Mouse (Mus musculus): ENCODE measurements at regions not wholly inside any gene's neighbourhood (a gene's known extent, or its start where the extent isn't known, plus 50 kb on each side); places are given as distances from the start of the nearest gene placed in this dataset.

DNA sequence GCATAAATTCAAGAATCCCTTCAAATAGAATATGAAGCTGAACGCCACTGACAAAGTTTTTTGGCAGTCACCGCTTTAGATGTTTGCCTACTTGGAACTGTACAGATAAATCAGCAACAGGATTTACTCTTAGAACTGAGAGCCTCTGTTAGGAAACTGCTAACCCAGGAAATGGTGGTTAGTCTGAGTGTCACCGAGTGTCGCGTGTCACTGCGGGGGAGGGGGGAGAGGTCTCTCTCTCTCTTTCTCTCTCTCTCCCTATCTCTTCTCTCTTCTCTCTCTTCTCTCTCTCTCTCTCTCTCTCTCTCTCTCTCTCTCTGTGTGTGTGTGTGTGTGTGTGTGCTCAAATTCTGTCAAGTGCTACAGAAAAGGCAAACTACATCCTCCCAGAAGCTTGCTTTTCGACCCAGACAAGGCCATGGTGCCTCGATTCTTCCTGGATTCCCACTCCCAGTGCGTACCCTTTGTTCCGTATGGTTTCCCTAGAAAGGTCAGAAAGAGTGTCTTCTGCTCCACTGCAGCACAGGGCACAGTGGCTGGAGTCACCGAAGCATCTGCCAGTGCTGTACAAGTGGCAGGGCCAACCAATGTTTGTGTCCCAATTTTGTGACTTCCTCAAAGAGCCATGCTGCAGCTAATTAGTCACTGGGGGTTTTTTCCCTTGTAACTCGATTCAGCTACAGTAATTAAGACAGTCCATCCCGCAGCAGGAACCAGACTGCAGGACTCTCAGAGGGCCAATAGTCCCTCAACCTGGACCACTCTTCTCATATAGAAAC is 87.0 kb downstream of the Cog6 start:
- WGBS = 71% methylated on average over 13 of the region's 13 CpGs

DNA sequence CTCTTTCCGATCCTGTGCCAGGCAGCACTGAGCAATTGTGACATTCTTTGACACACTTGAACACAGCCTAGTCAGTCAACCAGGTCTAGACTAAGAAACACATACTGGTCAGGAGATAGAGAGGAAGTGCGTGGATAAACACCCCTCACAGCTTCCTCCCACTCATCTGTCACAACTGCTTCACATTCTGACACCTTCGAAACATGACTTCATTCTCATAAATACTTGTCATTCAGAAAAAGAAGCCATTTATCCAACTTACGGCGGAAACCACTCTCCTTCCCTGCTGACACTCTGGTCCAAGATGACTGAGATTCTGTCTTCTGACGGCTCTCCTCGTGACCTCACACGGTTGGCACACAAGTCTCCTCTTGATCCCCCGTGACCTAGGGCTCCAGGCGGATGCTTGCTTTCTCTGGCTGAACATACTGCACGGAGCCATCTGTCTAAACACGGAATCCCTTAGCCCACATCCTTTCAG is 89.6 kb downstream of the Cog6 start:
- Histone ChIP-seq H3K4me1 (peaks cover 24% of the 10 kb centered on the region), H3K36me3 (replicated peaks) (no peaks in the 10 kb centered on the region), H3K4me3 (no peak overlapping the region), H3K27me3 (ENCODE audit: poor library complexity, severe bottlenecking) (no peaks in the 10 kb centered on the region), H3K27ac (no peak overlapping the region), H3K9me3 (no peaks in the 10 kb centered on the region)
- 81% methylated on average over 12 of the region's 12 CpGs for WGBS
- peak; percentile 16 for DNase-seq (ENCODE audit: extremely low spot score, low spot score)

More for the DNA sequence above, 87.0 kb downstream of the Cog6 start:
- Histone ChIP-seq H3K27me3 (ENCODE audit: poor library complexity, severe bottlenecking) (no peaks in the 10 kb centered on the region), H3K9me3 (no peaks in the 10 kb centered on the region), H3K4me1 (peaks cover 18% of the 10 kb centered on the region), H3K27ac (no peak overlapping the region), H3K36me3 (replicated peaks) (no peaks in the 10 kb centered on the region), H3K4me3 (no peak overlapping the region)
- DNase-seq (ENCODE audit: extremely low spot score, low spot score) = no peak

GRCm38 (mm10) chr3:52926549-52926948 is 90.5 kb downstream of the Cog6 start:
- no peak overlapping the region for H3K4me3 ChIP-seq
- 82% methylated on average over 3 of the region's 3 CpGs for WGBS
- no peaks in the 10 kb centered on the region for H3K9me3 ChIP-seq
- H3K27ac ChIP-seq = no peak overlapping the region
- H3K27me3 ChIP-seq (ENCODE audit: poor library complexity, severe bottlenecking) = no peaks in the 10 kb centered on the region
- H3K36me3 ChIP-seq (replicated peaks) = no peaks in the 10 kb centered on the region
- no peak for DNase-seq (ENCODE audit: extremely low spot score, low spot score)
- peaks cover 24% of the 10 kb centered on the region for H3K4me1 ChIP-seq

DNA sequence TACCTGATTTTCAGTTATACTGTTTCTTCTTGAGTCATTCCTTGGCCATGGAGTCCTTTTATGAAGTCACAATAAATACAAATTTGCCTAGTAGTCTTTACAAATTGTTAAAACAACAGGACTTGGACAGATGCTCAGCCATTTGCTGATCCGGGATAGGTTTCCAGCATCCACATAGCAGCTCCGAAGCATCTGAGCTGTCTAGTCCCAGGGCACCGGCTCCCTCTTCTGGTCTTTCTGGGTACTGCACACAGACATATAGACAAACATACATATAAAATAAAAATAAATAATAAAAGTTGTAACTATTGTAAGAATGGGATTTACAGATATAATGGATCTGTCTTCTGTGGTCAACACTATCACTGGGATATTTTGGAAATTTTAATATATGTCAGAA is 91.8 kb downstream of the Cog6 start:
- WGBS = 65% methylated on average over 3 of the region's 3 CpGs
- peak; percentile 20 for DNase-seq (ENCODE audit: extremely low spot score, low spot score)

DNA sequence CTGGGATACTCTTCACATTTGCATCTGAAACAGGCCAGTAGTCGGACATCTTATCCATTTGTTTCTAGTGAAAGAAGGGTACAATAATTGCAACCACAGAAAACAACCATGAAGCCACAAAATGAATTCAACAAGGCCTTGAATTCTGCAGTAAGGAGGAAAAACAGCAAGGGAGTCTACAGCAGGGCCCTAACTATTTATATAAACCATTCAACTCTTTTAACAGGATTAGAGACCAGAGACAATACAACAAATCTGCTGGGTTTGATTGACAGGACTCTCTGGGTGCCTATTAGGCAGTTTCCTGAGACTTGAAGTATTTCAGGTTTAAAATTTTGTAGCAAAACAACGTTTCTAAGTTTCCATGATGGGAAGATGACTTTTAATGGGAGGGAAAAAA is 92.4 kb downstream of the Cog6 start:
- no peak for DNase-seq (ENCODE audit: extremely low spot score, low spot score)
- H3K27ac ChIP-seq = no peak overlapping the region
- 0 out of 2 replicates have a peak, but pooled peaks cover 3% of the 10 kb centered on the region for H3K9me3 ChIP-seq
- 62% methylated on average over 2 of the region's 2 CpGs for WGBS
- H3K27me3 ChIP-seq (ENCODE audit: poor library complexity, severe bottlenecking) = no peaks in the 10 kb centered on the region
- H3K36me3 ChIP-seq (replicated peaks) = no peaks in the 10 kb centered on the region
- H3K4me3 ChIP-seq = no peak overlapping the region
- H3K4me1 ChIP-seq = peaks cover 19% of the 10 kb centered on the region

More for the DNA sequence above, 91.8 kb downstream of the Cog6 start:
- H3K4me3 ChIP-seq = no peak overlapping the region
- no peaks in the 10 kb centered on the region for H3K9me3 ChIP-seq
- no peak overlapping the region for H3K27ac ChIP-seq
- peaks cover 23% of the 10 kb centered on the region for H3K4me1 ChIP-seq
- no peaks in the 10 kb centered on the region for H3K27me3 ChIP-seq (ENCODE audit: poor library complexity, severe bottlenecking)
- no peaks in the 10 kb centered on the region for H3K36me3 ChIP-seq (replicated peaks)

DNA sequence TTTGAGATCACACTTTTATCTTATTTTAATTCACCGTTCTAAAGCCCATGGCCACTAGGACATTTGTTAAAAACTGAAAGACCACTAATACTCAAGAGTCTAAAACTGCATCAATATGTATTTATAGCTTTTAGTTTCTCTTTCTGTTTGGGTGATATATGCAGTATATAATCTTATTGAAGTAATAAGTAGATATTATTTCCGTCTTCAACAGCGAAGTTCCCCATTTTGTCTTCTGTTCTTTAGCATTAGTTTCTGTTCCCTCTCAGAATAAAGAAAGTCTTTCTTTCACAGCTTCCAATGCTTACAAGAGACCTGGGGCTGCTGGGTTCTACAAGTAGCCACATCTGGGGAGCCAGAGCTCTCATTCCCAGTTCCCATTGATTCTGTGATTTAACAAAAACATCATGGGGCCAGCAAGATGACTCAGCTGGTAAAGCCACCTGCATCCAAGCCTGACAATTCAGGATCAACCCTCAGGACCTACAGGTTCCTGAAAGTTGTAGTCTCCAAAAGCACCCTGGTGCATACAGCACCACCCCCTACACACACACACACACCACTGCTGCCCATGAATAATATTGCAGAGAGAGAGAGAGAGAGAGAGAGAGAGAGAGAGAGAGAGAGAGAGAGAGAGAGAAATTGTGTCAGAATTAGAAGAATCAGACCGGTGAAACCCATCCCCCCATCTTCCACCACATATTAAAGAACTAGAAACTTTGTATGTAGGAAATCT is 93.0 kb downstream of the Cog6 start:
- DNase-seq (ENCODE audit: extremely low spot score, low spot score) = no peak
- Histone ChIP-seq H3K36me3 (replicated peaks) (no peaks in the 10 kb centered on the region), H3K27me3 (ENCODE audit: poor library complexity, severe bottlenecking) (no peaks in the 10 kb centered on the region), H3K4me1 (peaks cover 19% of the 10 kb centered on the region), H3K9me3 (peaks cover 6% of the 10 kb centered on the region; the same call in 1 of the 2 replicates), H3K27ac (no peak overlapping the region), H3K4me3 (no peak overlapping the region)
- 92% methylated on average over 4 of the region's 4 CpGs for WGBS

- Histone ChIP-seq H3K9me3 (peaks cover 14% of the 10 kb centered on the region; the same call in 1 of the 2 replicates), H3K36me3 (replicated peaks) (no peaks in the 10 kb centered on the region), H3K4me1 (peaks cover 16% of the 10 kb centered on the region), H3K27ac (no peak overlapping the region), H3K4me3 (no peak overlapping the region), H3K27me3 (ENCODE audit: poor library complexity, severe bottlenecking) (no peaks in the 10 kb centered on the region)
- no peak for DNase-seq (ENCODE audit: extremely low spot score, low spot score)
- WGBS = 93% methylated on average over 8 of the region's 8 CpGs
Observed at GRCm38 (mm10) chr3:52922411-52922810, 94.6 kb downstream of the Cog6 start.

DNA sequence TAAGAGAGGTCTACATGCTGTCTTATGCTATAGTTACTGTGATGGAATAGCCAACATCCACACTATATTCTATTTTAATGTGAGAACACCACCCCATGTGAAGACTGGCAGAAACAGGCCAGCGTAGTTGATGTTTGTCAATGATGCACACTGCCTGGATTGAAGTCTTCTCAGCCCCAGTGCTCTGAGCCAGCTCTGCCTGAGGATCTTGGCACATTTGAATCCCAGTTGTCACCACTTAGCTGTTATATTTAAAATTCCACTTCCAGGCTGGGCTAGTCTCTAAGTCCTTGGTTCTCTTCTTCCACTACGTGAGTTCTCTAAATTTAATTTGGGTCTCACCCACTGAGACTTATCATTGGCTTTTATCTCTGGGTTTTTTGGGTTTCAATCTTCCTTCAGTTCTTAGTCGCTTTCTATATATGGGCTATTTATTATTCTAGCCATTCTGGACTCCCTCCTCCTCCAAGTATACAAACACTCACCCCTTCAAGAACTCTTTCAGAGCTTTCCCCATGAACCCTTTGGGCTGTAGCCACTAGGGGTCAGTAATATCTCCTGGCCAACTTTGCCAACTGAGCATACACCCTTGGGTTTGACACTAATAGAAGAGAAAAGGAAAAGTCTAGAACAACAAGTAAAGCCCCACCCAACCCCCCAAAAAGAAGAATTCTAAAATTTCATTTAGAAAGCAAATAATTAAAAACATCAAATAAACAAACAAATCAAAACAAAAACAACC is 110.0 kb downstream of the Cog6 start:
- H3K36me3 ChIP-seq (replicated peaks) = no peaks in the 10 kb centered on the region
- no peaks in the 10 kb centered on the region for H3K4me1 ChIP-seq
- no peaks in the 10 kb centered on the region for H3K9me3 ChIP-seq
- H3K4me3 ChIP-seq = no peak overlapping the region
- 95% methylated on average over 3 of the region's 3 CpGs for WGBS
- no peaks in the 10 kb centered on the region for H3K27me3 ChIP-seq (ENCODE audit: poor library complexity, severe bottlenecking)
- no peak overlapping the region for H3K27ac ChIP-seq
- no peak for DNase-seq (ENCODE audit: extremely low spot score, low spot score)

- DNase-seq (ENCODE audit: extremely low spot score, low spot score) = no peak
- Histone ChIP-seq H3K9me3 (no peaks in the 10 kb centered on the region), H3K36me3 (replicated peaks) (no peaks in the 10 kb centered on the region), H3K4me3 (no peak overlapping the region), H3K4me1 (no peaks in the 10 kb centered on the region), H3K27ac (no peak overlapping the region), H3K27me3 (ENCODE audit: poor library complexity, severe bottlenecking) (no peaks in the 10 kb centered on the region)
- WGBS = 94% methylated on average over 3 of the region's 3 CpGs
Observed at GRCm38 (mm10) chr3:52904028-52904427, 113.0 kb downstream of the Cog6 start.

DNA sequence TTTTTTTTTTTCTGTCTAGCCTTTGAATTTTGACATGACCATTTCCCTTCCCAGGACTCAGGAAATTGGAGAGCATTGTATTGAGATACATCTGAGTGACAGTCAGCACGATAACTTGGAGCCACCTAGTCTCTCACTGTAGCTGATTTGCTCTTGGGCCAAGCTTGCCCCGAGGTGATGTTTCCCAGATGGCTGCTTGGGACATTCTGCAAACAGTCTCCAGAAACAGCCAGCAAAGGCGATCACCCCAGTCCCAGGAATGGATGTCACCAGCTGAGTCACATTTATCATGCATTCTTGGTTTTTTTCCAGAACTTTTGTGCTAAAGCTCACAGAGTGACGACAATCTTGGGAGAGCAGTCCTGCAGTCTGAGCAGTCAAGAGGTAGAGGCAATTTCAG is 119.4 kb downstream of the Cog6 start:
- no peak overlapping the region for H3K4me3 ChIP-seq
- 77% methylated on average over 4 of the region's 4 CpGs for WGBS
- H3K27me3 ChIP-seq (ENCODE audit: poor library complexity, severe bottlenecking) = no peaks in the 10 kb centered on the region
- no peaks in the 10 kb centered on the region for H3K9me3 ChIP-seq
- DNase-seq (ENCODE audit: extremely low spot score, low spot score) = no peak
- H3K36me3 ChIP-seq (replicated peaks) = no peaks in the 10 kb centered on the region
- no peaks in the 10 kb centered on the region for H3K4me1 ChIP-seq
- H3K27ac ChIP-seq = no peak overlapping the region

GRCm38 (mm10) chr3:52896462-52896861 is 120.6 kb downstream of the Cog6 start:
- Histone ChIP-seq H3K4me3 (no peak overlapping the region), H3K9me3 (no peaks in the 10 kb centered on the region), H3K27ac (no peak overlapping the region), H3K27me3 (ENCODE audit: poor library complexity, severe bottlenecking) (no peaks in the 10 kb centered on the region), H3K4me1 (no peaks in the 10 kb centered on the region), H3K36me3 (replicated peaks) (no peaks in the 10 kb centered on the region)
- no peak for DNase-seq (ENCODE audit: extremely low spot score, low spot score)
- 89% methylated on average over 7 of the region's 7 CpGs for WGBS

GRCm38 (mm10) chr3:52895751-52896150 is 121.3 kb downstream of the Cog6 start:
- Histone ChIP-seq H3K27ac (no peak overlapping the region), H3K36me3 (replicated peaks) (no peaks in the 10 kb centered on the region), H3K27me3 (ENCODE audit: poor library complexity, severe bottlenecking) (no peaks in the 10 kb centered on the region), H3K4me1 (no peaks in the 10 kb centered on the region), H3K9me3 (no peaks in the 10 kb centered on the region), H3K4me3 (no peak overlapping the region)
- no peak for DNase-seq (ENCODE audit: extremely low spot score, low spot score)
- 88% methylated on average over 5 of the region's 5 CpGs for WGBS
